Mouse (Mus musculus): Measurements from ENCODE around the gene Rasgef1a. TPM values are rescaled to one million over a fixed set of nuclear protein-coding genes. Genes with fewer than 3 reads are reported as not detected.

Rasgef1a gene
- 1.4 and 1.5 TPM in 2 replicates for polyA plus RNA-seq (2014; fragmentation: Nextera tagmentation; extraction: Ambion mirVana)

DNA sequence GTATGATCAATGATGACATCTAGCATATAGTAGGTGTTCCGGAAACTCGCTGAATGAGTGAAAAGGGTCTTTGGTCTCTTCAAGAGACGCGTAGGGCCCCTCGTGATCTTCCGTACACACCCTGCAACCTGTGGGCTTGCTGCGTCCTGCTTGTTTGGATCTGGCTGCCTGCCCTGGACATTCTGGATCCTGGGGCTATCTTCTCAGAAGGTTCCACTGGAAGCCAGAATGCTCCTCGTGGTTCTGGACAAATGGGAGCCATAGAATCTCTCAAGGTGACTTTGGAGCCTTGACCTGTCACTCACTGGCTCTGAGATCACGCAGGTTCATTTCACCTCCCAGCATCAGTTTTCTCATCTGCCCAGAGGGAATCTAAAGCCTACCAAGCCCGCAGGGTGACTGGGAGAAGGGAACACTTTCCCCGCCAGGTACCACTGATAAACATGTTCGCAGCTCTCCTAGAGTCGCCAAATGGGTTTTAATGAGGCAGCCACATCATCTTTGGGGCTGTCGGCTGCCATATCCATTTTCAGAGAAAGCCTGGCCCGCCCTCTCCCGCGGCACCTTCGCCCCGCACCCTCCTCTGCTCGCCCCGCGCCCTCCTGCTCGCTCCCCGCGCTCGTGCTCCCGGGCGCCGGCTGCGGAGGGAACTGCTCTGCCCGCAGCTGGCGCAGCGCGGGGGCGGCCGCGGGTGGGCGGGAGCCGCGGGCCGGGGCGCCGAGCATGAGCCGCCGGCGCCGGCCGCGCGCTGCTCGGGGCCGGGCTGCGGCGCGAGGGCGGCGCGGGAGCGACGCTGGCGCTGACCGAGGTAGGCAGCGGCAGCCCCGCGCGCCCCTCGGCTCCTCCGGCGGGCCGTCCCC is at the start of gene Rasgef1a:
Rasgef1a (plus strand) TSS at position 683 of the 860 bp plus-strand sequence.
- peaks cover 28% of the 10 kb centered on the region for H3K27me3 ChIP-seq (replicated peaks; ENCODE audit: control insufficient read depth, insufficient read depth, low read length)
- no peaks in the 10 kb centered on the region for H3K9me3 ChIP-seq (replicated peaks; ENCODE audit: control insufficient read depth, low read length)
- peak; percentile 23 for DNase-seq (ENCODE audit: low spot score)
- peak within 1 kb of the TSS; percentile 42 for H3K4me3 ChIP-seq (ENCODE audit: low read depth, low read length)
- H3K27ac ChIP-seq (ENCODE audit: low read depth, low read length), result no peak within 1 kb of the TSS
- peak; percentile 46 for ATAC-seq
- WGBS, result 11% methylated on average over 54 of the region's 70 CpGs
- H3K4me2 ChIP-seq (ENCODE audit: low read length), result peak within 1 kb of the TSS; percentile 80
- no peaks in the 10 kb centered on the region for H3K36me3 ChIP-seq (ENCODE audit: control insufficient read depth, insufficient read depth, low read length)
- H3K4me1 ChIP-seq (ENCODE audit: control insufficient read depth, insufficient read depth, low read length), result peaks cover 3% of the 10 kb centered on the region
- H3K9ac ChIP-seq (ENCODE audit: low read length), result peak within 1 kb of the TSS; percentile 61

DNA sequence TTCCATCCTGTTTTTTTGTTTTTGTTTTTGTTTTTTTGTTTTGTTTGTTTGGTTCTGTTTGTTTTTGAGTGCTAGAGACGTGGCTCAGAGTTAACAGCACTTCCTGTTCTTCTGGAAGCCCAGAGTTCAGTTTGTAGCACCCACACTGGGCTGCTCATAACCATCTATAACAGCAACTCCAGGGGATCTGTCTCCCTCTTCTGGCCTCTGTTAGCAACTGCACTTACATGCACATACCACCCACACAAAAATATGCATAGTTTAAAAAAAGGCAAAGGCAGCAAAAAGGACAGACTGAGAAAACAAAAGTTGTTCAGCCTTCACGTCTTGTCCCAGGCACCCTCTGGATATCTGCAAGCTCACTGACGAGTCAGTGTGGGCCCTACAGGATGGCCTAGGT is 48.0 kb upstream of the Rasgef1a start:
- H3K4me3 ChIP-seq (ENCODE audit: low read depth, low read length), result no peak overlapping the region
- no peaks in the 10 kb centered on the region for H3K27me3 ChIP-seq (replicated peaks; ENCODE audit: control insufficient read depth, insufficient read depth, low read length)
- WGBS, result 87% methylated on average over 3 of the region's 3 CpGs
- no peak overlapping the region for H3K4me2 ChIP-seq (ENCODE audit: low read length)
- H3K9me3 ChIP-seq (replicated peaks; ENCODE audit: control insufficient read depth, low read length), result no peaks in the 10 kb centered on the region
- H3K36me3 ChIP-seq (ENCODE audit: control insufficient read depth, insufficient read depth, low read length), result no peaks in the 10 kb centered on the region
- no peak overlapping the region for H3K27ac ChIP-seq (ENCODE audit: low read depth, low read length)
- ATAC-seq (no peak), DNase-seq (ENCODE audit: low spot score) (no peak)
- no peaks in the 10 kb centered on the region for H3K4me1 ChIP-seq (ENCODE audit: control insufficient read depth, insufficient read depth, low read length)
- no peak overlapping the region for H3K9ac ChIP-seq (ENCODE audit: low read length)

DNA sequence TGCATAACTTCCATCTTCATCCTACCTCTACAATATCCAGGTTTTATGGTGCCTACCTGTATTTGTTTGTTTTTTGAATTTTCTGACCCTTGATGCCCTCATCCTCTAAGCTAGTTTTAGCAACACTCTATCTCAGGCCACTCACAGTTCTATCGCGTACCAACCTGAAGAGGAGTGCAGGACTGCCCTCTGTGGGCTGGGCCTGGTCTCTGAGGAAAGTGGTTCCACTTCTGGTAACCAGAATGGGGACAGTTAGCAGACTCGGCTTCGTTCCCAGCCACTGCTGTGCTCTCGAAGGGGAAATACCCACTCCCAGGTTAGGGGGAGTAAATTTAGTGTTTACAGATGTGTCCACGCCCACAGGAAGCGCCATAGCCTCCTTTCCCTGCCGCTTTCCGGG is 44.5 kb upstream of the Rasgef1a start:
- no peak overlapping the region for H3K9ac ChIP-seq (ENCODE audit: low read length)
- no peaks in the 10 kb centered on the region for H3K9me3 ChIP-seq (replicated peaks; ENCODE audit: control insufficient read depth, low read length)
- no peaks in the 10 kb centered on the region for H3K27me3 ChIP-seq (replicated peaks; ENCODE audit: control insufficient read depth, insufficient read depth, low read length)
- no peak for ATAC-seq
- no peak overlapping the region for H3K4me3 ChIP-seq (ENCODE audit: low read depth, low read length)
- DNase-seq (ENCODE audit: low spot score), result no peak
- 64% methylated on average over 9 of the region's 9 CpGs for WGBS
- no peak overlapping the region for H3K27ac ChIP-seq (ENCODE audit: low read depth, low read length)
- no peaks in the 10 kb centered on the region for H3K4me1 ChIP-seq (ENCODE audit: control insufficient read depth, insufficient read depth, low read length)
- no peaks in the 10 kb centered on the region for H3K36me3 ChIP-seq (ENCODE audit: control insufficient read depth, insufficient read depth, low read length)
- no peak overlapping the region for H3K4me2 ChIP-seq (ENCODE audit: low read length)

DNA sequence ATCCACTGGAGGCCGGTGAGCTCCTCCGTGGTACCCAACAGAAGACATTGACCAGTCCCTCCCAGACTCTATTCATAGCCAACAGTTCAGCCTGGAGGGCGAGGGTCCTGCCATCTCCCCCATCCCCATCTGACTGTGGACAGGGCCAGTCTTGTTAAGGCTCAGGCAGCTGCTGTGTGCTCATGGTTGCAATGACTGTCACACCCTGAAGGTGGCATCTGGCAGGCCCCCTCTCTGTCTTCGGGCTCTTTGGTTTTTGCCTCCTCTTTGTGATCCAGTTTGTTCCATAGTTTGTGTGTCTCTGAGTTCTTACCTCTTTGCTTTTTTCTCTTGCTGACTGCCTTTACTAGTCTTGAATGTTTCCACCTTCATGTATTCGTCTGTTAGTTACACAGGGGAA is 24.1 kb upstream of the Rasgef1a start:
- H3K4me1 ChIP-seq (ENCODE audit: control insufficient read depth, insufficient read depth, low read length), result no peaks in the 10 kb centered on the region
- no peaks in the 10 kb centered on the region for H3K36me3 ChIP-seq (ENCODE audit: control insufficient read depth, insufficient read depth, low read length)
- no peak overlapping the region for H3K27ac ChIP-seq (ENCODE audit: low read depth, low read length)
- no peak overlapping the region for H3K4me2 ChIP-seq (ENCODE audit: low read length)
- H3K4me3 ChIP-seq (ENCODE audit: low read depth, low read length), result no peak overlapping the region
- WGBS, result 58% methylated on average over 5 of the region's 5 CpGs
- ATAC-seq (no peak), DNase-seq (ENCODE audit: low spot score) (no peak)
- no peaks in the 10 kb centered on the region for H3K27me3 ChIP-seq (replicated peaks; ENCODE audit: control insufficient read depth, insufficient read depth, low read length)
- no peak overlapping the region for H3K9ac ChIP-seq (ENCODE audit: low read length)
- H3K9me3 ChIP-seq (replicated peaks; ENCODE audit: control insufficient read depth, low read length), result no peaks in the 10 kb centered on the region

DNA sequence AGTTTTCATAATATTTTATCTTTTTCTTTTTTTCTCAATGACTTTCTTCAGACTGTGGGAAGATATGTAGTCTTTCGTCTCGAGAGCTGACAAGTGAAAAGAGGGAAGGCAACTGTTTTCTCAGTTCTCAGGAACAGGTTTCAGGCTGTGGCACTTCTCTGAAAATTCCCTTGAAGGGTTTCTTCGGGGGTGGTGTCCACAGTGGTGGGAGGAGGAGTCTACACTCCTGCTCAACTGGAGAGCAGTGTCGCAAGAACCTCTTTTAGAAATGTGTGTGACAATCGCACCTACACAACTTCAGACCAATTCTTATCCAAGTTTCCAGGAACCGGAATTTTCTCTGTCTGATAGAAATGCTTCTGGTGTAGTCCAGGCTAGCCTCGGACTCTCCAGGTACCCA is 22.0 kb upstream of the Rasgef1a start:
- Histone ChIP-seq H3K36me3 (ENCODE audit: control insufficient read depth, insufficient read depth, low read length) (no peaks in the 10 kb centered on the region), H3K9ac (ENCODE audit: low read length) (no peak overlapping the region), H3K9me3 (replicated peaks; ENCODE audit: control insufficient read depth, low read length) (no peaks in the 10 kb centered on the region), H3K4me2 (ENCODE audit: low read length) (no peak overlapping the region), H3K4me1 (ENCODE audit: control insufficient read depth, insufficient read depth, low read length) (no peaks in the 10 kb centered on the region), H3K27me3 (replicated peaks; ENCODE audit: control insufficient read depth, insufficient read depth, low read length) (no peaks in the 10 kb centered on the region), H3K27ac (ENCODE audit: low read depth, low read length) (no peak overlapping the region), H3K4me3 (ENCODE audit: low read depth, low read length) (no peak overlapping the region)
- WGBS, result 87% methylated on average over 7 of the region's 7 CpGs
- DNase-seq (ENCODE audit: low spot score) (no peak), ATAC-seq (no peak)

DNA sequence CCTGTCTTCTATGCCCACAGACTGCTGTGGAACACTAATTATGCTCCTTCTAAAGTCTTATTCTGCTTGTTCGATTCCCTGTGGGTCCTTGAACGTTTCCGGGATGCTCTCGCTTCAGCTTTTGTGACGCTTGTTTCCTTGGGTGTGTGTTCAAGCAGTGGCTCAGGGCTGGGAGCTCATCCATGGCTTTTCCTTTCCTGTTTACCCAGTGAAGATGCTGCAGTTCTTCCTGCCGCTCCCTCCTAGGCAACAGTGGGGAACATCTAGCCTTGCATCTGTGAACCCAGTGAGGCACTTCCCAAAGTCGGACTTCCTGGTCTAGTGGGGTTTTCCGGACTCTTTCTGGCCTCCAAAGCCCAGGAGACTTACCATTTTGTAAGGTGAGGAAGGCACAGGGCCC is 20.6 kb upstream of the Rasgef1a start:
- no peak overlapping the region for H3K4me3 ChIP-seq (ENCODE audit: low read depth, low read length)
- H3K27me3 ChIP-seq (replicated peaks; ENCODE audit: control insufficient read depth, insufficient read depth, low read length), result no peaks in the 10 kb centered on the region
- no peak overlapping the region for H3K4me2 ChIP-seq (ENCODE audit: low read length)
- H3K27ac ChIP-seq (ENCODE audit: low read depth, low read length), result no peak overlapping the region
- no peaks in the 10 kb centered on the region for H3K4me1 ChIP-seq (ENCODE audit: control insufficient read depth, insufficient read depth, low read length)
- ATAC-seq (no peak), DNase-seq (ENCODE audit: low spot score) (no peak)
- H3K9me3 ChIP-seq (replicated peaks; ENCODE audit: control insufficient read depth, low read length), result no peaks in the 10 kb centered on the region
- no peaks in the 10 kb centered on the region for H3K36me3 ChIP-seq (ENCODE audit: control insufficient read depth, insufficient read depth, low read length)
- H3K9ac ChIP-seq (ENCODE audit: low read length), result no peak overlapping the region
- WGBS, result 81% methylated on average over 8 of the region's 8 CpGs

DNA sequence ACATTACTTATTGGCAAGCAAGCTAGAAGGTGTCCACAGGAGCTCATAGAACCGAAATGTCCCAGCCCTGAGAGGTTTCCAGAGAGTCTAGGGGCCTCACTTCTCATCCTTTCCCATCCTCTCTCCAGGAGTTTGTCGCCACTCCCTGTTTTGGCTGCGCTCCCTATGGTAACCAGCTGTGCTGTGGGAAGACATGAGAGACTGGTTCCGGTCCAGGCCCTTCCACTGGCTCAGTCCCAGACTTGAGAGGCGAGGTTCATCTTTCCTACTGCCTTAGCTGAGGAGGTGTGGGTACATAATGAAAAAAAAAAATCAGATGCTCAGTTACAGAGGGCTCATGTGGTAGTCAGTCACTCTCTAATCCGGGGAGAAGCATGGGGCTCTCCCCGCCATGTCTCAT is 19.9 kb upstream of the Rasgef1a start:
- Histone ChIP-seq H3K27me3 (replicated peaks; ENCODE audit: control insufficient read depth, insufficient read depth, low read length) (no peaks in the 10 kb centered on the region), H3K4me2 (ENCODE audit: low read length) (no peak overlapping the region), H3K9ac (ENCODE audit: low read length) (no peak overlapping the region), H3K4me1 (ENCODE audit: control insufficient read depth, insufficient read depth, low read length) (no peaks in the 10 kb centered on the region), H3K27ac (ENCODE audit: low read depth, low read length) (no peak overlapping the region), H3K4me3 (ENCODE audit: low read depth, low read length) (no peak overlapping the region), H3K36me3 (ENCODE audit: control insufficient read depth, insufficient read depth, low read length) (no peaks in the 10 kb centered on the region), H3K9me3 (replicated peaks; ENCODE audit: control insufficient read depth, low read length) (no peaks in the 10 kb centered on the region)
- no peak for DNase-seq (ENCODE audit: low spot score)
- 80% methylated on average over 7 of the region's 7 CpGs for WGBS
- no peak for ATAC-seq

DNA sequence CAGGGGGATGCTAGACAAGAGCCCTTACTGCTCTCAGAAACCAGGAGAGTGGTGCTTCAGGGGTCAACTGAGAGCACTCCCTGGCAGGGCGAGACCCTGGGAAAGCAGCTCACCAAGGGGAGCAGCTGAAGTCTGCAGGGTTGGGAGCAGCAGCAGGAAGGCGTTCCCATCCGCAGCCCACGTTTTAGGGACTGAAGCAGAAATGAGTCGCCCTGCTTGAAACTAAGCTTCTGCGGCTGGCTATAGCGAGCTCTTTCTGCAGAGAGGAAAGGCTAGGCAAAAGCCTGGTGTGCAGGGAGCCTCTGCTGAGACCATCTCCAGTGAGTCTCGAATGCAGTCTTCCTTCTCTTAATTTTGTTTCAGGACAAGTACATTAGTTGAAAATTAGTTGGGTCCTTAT is 19.3 kb upstream of the Rasgef1a start:
- ATAC-seq, result no peak
- no peak for DNase-seq (ENCODE audit: low spot score)
- H3K4me1 ChIP-seq (ENCODE audit: control insufficient read depth, insufficient read depth, low read length), result no peaks in the 10 kb centered on the region
- no peaks in the 10 kb centered on the region for H3K36me3 ChIP-seq (ENCODE audit: control insufficient read depth, insufficient read depth, low read length)
- no peaks in the 10 kb centered on the region for H3K27me3 ChIP-seq (replicated peaks; ENCODE audit: control insufficient read depth, insufficient read depth, low read length)
- no peak overlapping the region for H3K27ac ChIP-seq (ENCODE audit: low read depth, low read length)
- H3K9ac ChIP-seq (ENCODE audit: low read length), result no peak overlapping the region
- 70% methylated on average over 8 of the region's 8 CpGs for WGBS
- H3K4me3 ChIP-seq (ENCODE audit: low read depth, low read length), result no peak overlapping the region
- no peak overlapping the region for H3K4me2 ChIP-seq (ENCODE audit: low read length)
- no peaks in the 10 kb centered on the region for H3K9me3 ChIP-seq (replicated peaks; ENCODE audit: control insufficient read depth, low read length)

DNA sequence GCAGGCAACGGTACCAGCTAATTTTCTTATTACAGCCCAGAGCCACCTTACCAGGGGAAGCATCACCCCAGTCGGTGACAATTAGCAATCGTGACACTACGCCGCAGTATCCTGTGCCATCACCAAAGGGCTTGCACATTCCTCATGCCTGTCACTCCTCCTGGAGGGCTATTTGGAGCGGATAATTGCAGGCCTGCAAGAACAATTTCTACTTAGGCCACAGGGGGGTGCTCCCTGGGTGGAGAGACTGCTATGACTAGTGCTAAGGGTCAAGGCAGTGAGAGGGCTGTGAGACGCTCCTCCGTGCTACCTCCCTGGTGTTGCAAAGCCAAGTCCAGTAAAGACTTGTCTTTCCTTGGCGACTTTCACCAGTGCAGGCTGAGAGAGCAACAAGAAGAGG is 16.1 kb upstream of the Rasgef1a start:
- Histone ChIP-seq H3K9ac (ENCODE audit: low read length) (no peak overlapping the region), H3K9me3 (replicated peaks; ENCODE audit: control insufficient read depth, low read length) (no peaks in the 10 kb centered on the region), H3K4me3 (ENCODE audit: low read depth, low read length) (no peak overlapping the region), H3K36me3 (ENCODE audit: control insufficient read depth, insufficient read depth, low read length) (no peaks in the 10 kb centered on the region), H3K4me2 (ENCODE audit: low read length) (no peak overlapping the region), H3K27me3 (replicated peaks; ENCODE audit: control insufficient read depth, insufficient read depth, low read length) (no peaks in the 10 kb centered on the region), H3K27ac (ENCODE audit: low read depth, low read length) (no peak overlapping the region), H3K4me1 (ENCODE audit: control insufficient read depth, insufficient read depth, low read length) (no peaks in the 10 kb centered on the region)
- WGBS, result 61% methylated on average over 9 of the region's 9 CpGs
- no peak for ATAC-seq
- no peak for DNase-seq (ENCODE audit: low spot score)

All from forebrain, embryonic 14.5 days (tissue).